Mouse (Mus musculus) heart, embryonic 10.5 days (tissue): Measurements from ENCODE around the gene Spocd1. TPM values are rescaled to one million over a fixed set of nuclear protein-coding genes. Genes with fewer than 3 reads are reported as not detected.
A peak's percentile ranks its signal among the peaks of the same experiment; 100 is the strongest.
"Not testable (repeated sequence)": the region's sequence is repeated elsewhere in the genome, so short reads cannot be mapped to it uniquely, and the experiment has no call there.

ENCODE experiments used
- DNase-seq: peaks from one replicate; pipeline ENCODE4 v3.0.0-alpha.2; 2017; ENCODE audit warnings: low spot score
- H3K27ac ChIP-seq: fragments of 300-500 bp; sonication (generic); 2 replicates; pipeline ENCODE4 v1.5.1; 2016; ENCODE audit warnings: mild to moderate bottlenecking
- H3K27me3 ChIP-seq: fragments of 300-500 bp; sonication (generic); 2 replicates; pipeline ENCODE4 v1.6.1; 2016; ENCODE audit warnings: mild to moderate bottlenecking; ENCODE audit not compliant: poor library complexity, insufficient read depth, severe bottlenecking
- H3K36me3 ChIP-seq: fragments of 300-500 bp; sonication (generic); 2 replicates; pipeline ENCODE4 v1.6.1; 2016; ENCODE audit warnings: mild to moderate bottlenecking, moderate library complexity
- H3K4me1 ChIP-seq: fragments of 300-500 bp; sonication (generic); 2 replicates; pipeline ENCODE4 v1.6.1; 2016; ENCODE audit warnings: mild to moderate bottlenecking
- H3K4me3 ChIP-seq: fragments of 300-500 bp; sonication (generic); 2 replicates; pipeline ENCODE4 v1.5.1; 2016; ENCODE audit warnings: mild to moderate bottlenecking, moderate library complexity
- H3K9me3 ChIP-seq: fragments of 300-500 bp; sonication (generic); 2 replicates; pipeline ENCODE4 v1.6.1; 2016; ENCODE audit warnings: mild to moderate bottlenecking, moderate library complexity
- WGBS: fragments of 180-500 bp; shearing (Covaris S2); methylation state at CpG from one replicate; pipeline ENCODE4 v1.1.7; 2016; 5-methylcytosine and 5-hydroxymethylcytosine counted together
- polyA plus RNA-seq: library from polyadenylated mRNA; unstranded; fragments of >200 nt; fragmentation: Nextera tagmentation; extraction: Ambion mirVana; gene quantifications from 2 replicates; pipeline ENCODE4 v1.2.1, GENCODE M21; 2016

The Spocd1 gene
- polyA plus RNA-seq = 0.46 and 0.59 TPM in 2 replicates

DNA sequence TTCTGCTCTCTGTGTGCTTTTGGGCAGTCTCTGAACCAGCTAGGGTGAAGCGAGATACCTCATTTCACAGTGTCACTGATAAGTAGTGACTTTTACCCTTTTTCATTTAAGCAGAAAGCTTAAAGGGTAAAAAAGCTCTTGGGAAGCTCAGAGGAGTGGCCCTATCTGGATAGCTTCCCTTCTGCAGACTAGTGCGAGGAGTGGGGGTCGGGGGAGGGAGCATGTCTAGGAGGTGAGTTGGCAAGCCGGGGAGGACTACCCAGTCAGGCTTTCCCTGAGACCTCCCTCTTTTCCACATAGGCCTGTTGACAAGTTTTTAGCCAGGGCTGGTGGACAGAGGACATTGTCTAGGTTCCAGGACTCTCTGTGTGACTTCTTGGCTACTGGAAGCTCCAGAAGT lies at the start of gene Spocd1:
Spocd1 (plus strand) TSS at position 301 of the 400 bp plus-strand sequence.
- Histone ChIP-seq H3K27me3 (no peaks in the 10 kb centered on the region), H3K9me3 (peaks cover 4% of the 10 kb centered on the region; the same call in 1 of the 2 replicates), H3K27ac (peak within 1 kb of the TSS; percentile 73), H3K36me3 (no peaks in the 10 kb centered on the region), H3K4me3 (peak within 1 kb of the TSS; percentile 45), H3K4me1 (peaks cover 42% of the 10 kb centered on the region)
- 18% methylated on average over 4 of the region's 4 CpGs for WGBS
- DNase-seq = no peak

DNA sequence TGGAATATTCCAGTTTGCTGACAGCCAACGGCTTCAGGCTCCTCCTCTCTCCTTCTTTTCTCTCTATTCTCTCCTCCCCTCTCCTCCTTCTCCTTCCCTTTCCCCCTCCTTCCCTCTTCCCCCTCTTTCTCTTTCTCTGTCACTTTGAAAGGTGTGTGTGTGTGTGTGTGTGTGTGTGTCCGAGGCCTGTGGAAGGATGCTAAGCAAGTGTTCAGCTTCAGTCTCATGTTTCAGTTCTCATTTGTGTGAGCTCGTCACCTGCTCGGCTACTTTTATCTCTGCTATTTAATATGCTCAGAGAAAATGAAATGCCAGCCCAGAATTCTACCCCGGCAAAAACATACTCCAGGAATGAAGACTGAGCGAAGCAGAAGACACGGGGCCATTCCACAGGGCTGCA lies 48.4 kb upstream of the Spocd1 start:
- H3K27me3 ChIP-seq = no peaks in the 10 kb centered on the region
- WGBS = 84% methylated on average over 7 of the region's 7 CpGs
- no peaks in the 10 kb centered on the region for H3K9me3 ChIP-seq
- DNase-seq = no peak
- peaks cover 59% of the 10 kb centered on the region for H3K4me1 ChIP-seq
- no peak overlapping the region for H3K4me3 ChIP-seq
- H3K36me3 ChIP-seq = no peaks in the 10 kb centered on the region
- no peak overlapping the region for H3K27ac ChIP-seq

DNA sequence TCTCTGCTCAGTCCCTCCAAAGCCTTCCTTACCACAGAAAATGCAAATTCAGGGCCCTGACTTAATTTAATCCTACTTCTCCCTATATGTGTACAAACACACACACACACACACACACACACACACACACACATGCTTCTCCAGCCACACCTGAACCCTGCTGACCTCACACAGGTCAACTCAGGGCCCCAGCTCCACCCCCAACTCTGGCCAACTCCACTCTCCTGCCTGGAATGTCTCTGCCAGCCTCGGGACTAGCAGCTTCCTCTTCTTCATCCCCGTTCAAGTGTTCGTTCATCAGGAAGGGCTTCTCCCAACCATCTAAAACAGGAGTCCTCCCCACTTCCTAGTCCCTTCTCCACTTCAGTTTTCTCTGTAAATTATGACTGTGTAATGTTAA lies 47.4 kb upstream of the Spocd1 start:
- no peaks in the 10 kb centered on the region for H3K36me3 ChIP-seq
- WGBS = 12% methylated on average over 3 of the region's 3 CpGs
- H3K27me3 ChIP-seq = no peaks in the 10 kb centered on the region
- no peak overlapping the region for H3K4me3 ChIP-seq
- peaks cover 52% of the 10 kb centered on the region for H3K4me1 ChIP-seq
- no peaks in the 10 kb centered on the region for H3K9me3 ChIP-seq
- DNase-seq = no peak
- H3K27ac ChIP-seq = peak overlapping the region; percentile 82

DNA sequence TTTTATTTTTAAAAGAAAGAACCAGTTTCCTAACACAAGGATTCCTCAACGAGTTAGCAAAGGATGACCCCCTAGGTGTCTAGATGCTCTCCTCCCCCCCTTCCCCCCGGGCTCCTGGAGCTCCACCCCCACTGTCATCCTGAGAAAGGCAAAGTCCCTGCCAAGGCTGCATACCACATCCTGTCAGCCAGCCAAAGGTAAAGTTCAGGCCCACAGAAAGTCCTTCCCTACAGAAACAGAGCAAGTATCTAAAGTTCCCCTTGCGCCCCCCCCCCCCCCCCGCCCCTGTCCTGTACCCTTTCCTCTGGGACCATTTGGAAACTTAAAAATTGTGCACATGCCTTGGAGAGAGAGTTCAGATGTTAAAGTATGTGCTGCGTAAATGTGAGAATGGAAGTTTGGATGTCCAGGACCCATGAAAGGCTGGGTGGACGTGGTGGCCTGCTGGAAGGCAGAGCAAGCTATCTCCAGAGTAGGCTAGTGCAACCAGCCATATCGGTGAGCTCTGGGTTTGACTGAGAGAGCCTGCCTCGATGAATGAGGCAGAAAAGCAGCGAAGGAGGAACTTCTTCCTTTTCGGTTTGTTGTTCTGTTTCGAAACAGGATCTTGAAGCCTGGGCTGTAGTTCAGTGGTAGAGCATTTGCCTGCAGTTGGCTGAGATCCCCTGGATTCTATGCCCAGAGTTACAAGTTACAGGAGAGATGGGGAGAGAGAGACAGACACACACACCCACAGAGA lies 46.3 kb upstream of the Spocd1 start:
- 26% methylated on average over 11 of the region's 11 CpGs for WGBS
- peak overlapping the region; percentile 22; the same call in 1 of the 2 replicates for H3K4me3 ChIP-seq
- no peak for DNase-seq
- H3K27ac ChIP-seq = peak overlapping the region; percentile 82
- no peaks in the 10 kb centered on the region for H3K27me3 ChIP-seq
- H3K36me3 ChIP-seq = no peaks in the 10 kb centered on the region
- H3K4me1 ChIP-seq = peaks cover 41% of the 10 kb centered on the region
- H3K9me3 ChIP-seq = no peaks in the 10 kb centered on the region

DNA sequence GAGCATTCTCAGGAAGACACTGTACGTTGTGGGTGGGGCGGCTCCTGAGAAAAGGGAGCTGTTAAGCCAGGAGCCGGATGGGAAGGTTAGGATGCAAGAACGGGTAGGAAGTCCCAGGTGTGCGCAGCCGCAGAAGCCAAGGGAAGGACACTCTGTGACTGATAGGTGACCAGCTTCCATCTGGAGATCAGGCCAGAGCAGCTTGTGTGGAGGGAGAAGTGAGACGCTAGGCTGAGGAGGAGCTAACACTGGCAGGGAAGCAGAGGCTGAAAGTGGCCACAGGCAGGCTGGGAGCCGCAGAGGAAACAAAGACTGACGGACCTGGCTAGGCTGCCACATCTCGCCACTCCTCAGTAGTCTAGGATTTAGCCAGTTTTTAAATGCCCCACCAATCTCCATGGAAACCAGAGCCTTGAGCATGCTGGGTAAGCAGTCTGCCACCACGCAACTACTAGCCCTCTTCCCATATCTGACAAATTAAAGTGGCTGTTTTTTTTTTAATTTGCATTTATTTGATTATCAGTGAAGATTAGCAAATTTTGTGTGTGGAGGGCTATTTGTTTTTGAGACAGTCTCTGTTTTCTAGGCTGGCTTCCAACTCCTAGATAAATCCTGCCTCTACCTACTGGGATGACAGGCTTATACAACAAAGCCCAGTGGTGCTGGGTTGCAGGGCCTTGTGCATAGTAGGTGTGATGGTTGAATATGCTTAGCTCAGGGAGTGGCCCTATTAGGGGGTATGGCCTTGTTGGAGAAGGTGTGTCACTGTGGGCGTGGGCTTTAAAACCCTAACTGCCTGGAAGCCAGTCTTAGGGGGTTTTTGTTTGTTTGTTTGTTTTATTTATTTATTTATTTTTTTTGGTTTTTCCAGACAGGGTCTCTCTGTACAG lies 44.8 kb upstream of the Spocd1 start:
- no peak overlapping the region for H3K4me3 ChIP-seq
- H3K4me1 ChIP-seq = peaks cover 36% of the 10 kb centered on the region
- WGBS = 77% methylated on average over 12 of the region's 12 CpGs
- H3K9me3 ChIP-seq = no peaks in the 10 kb centered on the region
- no peaks in the 10 kb centered on the region for H3K36me3 ChIP-seq
- no peak for DNase-seq
- H3K27ac ChIP-seq = no peak overlapping the region
- no peaks in the 10 kb centered on the region for H3K27me3 ChIP-seq

DNA sequence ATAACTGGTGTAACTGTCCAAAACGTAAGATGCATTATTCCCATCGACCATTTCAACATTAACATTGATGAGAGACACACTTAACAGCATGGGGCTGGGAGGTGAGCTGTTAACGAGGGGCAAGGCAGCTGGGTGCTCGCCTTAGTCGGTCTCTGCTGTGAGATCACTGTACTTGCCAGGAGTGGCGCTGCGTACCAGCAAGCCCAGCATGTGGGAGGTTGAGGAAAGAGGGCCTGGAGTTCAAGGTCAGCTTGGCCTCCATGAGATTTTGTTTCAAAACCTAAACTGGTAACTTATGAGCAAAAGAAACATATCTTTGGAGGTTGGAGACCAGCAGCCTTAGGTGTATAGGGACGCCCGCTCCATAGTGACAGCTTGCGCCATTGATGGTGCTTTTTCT lies 39.4 kb upstream of the Spocd1 start:
- 73% methylated on average over 10 of the region's 10 CpGs for WGBS
- Histone ChIP-seq H3K27me3 (no peaks in the 10 kb centered on the region), H3K4me3 (no peak overlapping the region), H3K27ac (no peak overlapping the region), H3K36me3 (no peaks in the 10 kb centered on the region), H3K4me1 (no peaks in the 10 kb centered on the region), H3K9me3 (no peaks in the 10 kb centered on the region)
- DNase-seq = no peak

DNA sequence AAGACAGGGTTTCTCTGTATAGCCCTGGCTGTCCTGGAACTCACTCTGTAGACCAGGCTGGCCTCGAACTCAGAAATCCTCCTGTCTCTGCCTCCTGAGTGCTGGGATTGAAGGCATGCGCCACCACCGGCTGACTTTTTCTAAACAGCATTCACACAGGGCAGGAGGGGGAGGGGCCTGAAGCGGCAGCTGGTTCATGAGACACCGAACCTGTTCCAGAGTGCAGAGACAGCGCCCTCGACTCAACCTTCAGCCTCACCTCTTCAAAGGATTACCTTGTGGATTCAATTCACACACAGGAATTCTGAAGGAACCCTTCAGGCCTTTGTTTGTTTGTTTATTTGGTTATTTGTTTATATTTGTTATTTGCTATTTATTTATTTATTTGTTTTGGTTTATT lies 39.0 kb upstream of the Spocd1 start:
- no peak overlapping the region for H3K4me3 ChIP-seq
- H3K9me3 ChIP-seq = no peaks in the 10 kb centered on the region
- no peak for DNase-seq
- no peaks in the 10 kb centered on the region for H3K4me1 ChIP-seq
- no peaks in the 10 kb centered on the region for H3K36me3 ChIP-seq
- H3K27me3 ChIP-seq = no peaks in the 10 kb centered on the region
- no peak overlapping the region for H3K27ac ChIP-seq
- WGBS = 85% methylated on average over 7 of the region's 7 CpGs

DNA sequence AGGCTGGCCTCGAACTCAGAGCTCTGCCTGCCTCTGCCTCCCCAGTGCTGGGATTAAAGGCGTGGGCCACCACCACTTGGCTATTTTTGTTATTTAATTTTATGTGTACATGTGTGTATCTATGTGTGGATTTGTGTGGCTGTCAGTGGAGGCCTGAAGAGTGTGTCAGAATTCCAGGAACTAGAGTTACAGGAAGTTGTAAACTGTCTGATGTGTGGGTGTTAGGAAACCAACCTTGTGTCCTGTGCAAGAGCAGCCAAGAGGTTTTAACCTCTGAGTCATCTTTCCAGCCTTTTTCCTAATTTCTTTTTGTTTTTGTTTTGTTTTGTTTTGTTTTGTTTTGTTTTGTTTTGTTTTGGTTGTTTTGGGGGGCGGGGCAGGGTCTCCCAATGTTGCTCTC lies 34.2 kb upstream of the Spocd1 start:
- Histone ChIP-seq H3K9me3 (no peaks in the 10 kb centered on the region), H3K27ac (no peak overlapping the region), H3K36me3 (no peaks in the 10 kb centered on the region), H3K27me3 (no peaks in the 10 kb centered on the region), H3K4me3 (no peak overlapping the region), H3K4me1 (no peaks in the 10 kb centered on the region)
- no peak for DNase-seq
- 95% methylated on average over 3 of the region's 3 CpGs for WGBS

DNA sequence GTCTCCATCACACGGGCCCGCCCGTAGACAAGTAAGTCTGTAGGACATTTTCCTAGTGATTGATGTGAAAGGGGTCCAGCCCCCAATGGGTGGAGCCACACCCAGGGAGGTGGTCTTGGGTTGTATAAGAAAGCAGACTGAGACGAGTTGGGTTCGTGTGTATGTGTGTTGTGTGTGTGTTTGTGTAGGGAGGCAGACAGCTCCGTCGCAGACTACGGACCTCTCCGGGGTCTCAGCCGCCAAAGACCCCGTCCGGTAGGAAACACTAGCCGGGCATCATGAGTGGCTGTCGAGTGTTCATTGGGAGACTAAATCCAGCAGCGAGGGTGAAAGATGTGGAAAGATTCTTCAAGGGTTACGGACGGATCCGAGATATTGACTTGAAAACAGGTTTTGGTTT lies 30.2 kb upstream of the Spocd1 start:
- DNase-seq, H3K27ac ChIP-seq, H3K27me3 ChIP-seq, H3K4me3 ChIP-seq, H3K36me3 ChIP-seq, H3K9me3 ChIP-seq: not testable (repeated sequence)
- WGBS = 92% methylated on average over 18 of the region's 18 CpGs
- peaks cover 21% of the 10 kb centered on the region for H3K4me1 ChIP-seq

DNA sequence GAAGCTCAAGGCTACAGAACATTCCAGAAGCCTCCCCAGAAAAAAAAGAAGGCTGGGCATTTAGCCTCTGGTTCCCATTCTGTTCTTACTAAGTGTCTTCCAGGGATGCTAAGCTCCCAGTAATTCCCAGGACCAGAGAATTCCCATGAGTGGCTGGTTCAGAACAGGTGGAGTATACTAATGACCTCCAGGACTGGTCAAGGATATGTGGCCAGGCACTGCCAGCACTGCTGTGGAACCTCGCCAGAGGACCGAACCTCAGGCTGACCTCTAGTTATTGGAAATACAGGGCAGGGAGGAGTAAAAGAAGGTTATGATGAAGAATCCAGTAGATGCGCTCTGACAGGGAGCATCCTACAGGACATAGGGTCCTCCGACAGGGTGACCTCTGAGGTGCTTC lies 26.7 kb upstream of the Spocd1 start:
- H3K9me3 ChIP-seq = no peaks in the 10 kb centered on the region
- no peak for DNase-seq
- H3K4me1 ChIP-seq = peaks cover 43% of the 10 kb centered on the region
- H3K27ac ChIP-seq = peak overlapping the region; percentile 62; the same call in 1 of the 2 replicates
- WGBS = 78% methylated on average over 4 of the region's 4 CpGs
- no peaks in the 10 kb centered on the region for H3K27me3 ChIP-seq
- no peak overlapping the region for H3K4me3 ChIP-seq
- H3K36me3 ChIP-seq = no peaks in the 10 kb centered on the region

DNA sequence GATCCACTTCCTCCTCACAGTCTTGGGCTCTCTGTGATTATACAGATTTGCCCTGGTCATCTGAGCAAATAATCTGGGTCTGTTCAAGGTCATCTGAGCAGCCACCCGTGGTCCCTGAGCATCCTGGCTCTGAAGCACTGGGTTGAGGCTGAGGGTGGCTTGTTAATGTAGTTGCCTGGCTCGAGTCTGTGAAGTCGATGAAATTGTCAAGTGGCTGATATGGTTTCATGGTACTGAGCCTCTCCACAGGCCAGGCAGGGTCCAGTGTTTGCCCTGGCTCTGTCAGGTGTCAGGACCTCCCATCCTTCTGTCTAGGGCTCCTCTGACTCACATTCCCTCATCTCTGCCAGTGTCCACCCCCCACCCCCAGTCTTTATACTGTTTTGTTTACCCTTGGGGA lies 25.5 kb upstream of the Spocd1 start:
- H3K27ac ChIP-seq = peak overlapping the region; percentile 62; the same call in 1 of the 2 replicates

DNA sequence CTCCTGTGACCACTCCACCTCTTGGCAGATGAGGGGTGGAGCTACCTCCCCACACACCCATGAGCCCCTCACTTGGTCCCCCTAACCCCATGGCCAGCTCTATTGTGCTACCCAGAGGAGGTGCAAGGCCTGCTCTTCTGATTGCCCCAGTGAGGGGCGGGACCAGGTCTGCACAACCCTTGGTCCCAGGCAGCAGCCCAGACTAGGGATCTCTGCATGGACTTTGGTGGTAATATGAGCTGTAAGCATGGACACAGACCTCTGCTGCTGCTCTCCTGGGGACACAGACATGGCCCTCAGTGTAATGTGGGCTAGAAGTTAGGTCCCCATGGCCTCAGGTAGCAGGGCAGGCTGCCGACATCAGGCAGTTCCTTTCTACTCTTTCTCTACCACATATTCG lies 24.0 kb upstream of the Spocd1 start:
- 76% methylated on average over 3 of the region's 3 CpGs for WGBS
- peak overlapping the region; percentile 80 for H3K27ac ChIP-seq
- H3K36me3 ChIP-seq = no peaks in the 10 kb centered on the region
- no peak for DNase-seq
- H3K4me3 ChIP-seq = no peak overlapping the region
- peaks cover 51% of the 10 kb centered on the region for H3K4me1 ChIP-seq
- no peaks in the 10 kb centered on the region for H3K27me3 ChIP-seq
- no peaks in the 10 kb centered on the region for H3K9me3 ChIP-seq

More for the DNA sequence above, 25.5 kb upstream of the Spocd1 start:
- Histone ChIP-seq H3K4me3 (no peak overlapping the region), H3K36me3 (no peaks in the 10 kb centered on the region), H3K27me3 (no peaks in the 10 kb centered on the region), H3K4me1 (peaks cover 43% of the 10 kb centered on the region), H3K9me3 (no peaks in the 10 kb centered on the region)
- 30% methylated on average over 3 of the region's 3 CpGs for WGBS
- no peak for DNase-seq

DNA sequence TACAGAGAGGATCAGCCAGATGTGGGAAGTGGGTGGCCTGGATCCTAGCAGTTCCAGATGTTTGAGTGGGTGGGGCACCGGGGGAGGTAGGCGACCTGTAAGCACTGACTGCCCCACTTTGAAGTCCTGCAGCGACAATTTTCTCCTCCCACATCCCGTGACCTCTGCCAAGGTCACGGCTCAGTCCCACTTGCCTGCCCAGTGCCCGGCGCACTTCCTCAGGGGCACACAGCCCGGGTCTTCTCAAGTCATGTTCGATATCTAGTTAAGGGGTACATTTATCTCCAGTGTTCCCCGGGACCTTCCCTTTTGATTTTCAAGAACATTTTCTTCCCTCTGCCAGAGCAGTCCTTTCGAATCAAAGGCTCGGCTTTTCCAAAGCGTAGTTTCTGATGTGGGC lies 23.0 kb upstream of the Spocd1 start:
- Histone ChIP-seq H3K9me3 (no peaks in the 10 kb centered on the region), H3K36me3 (no peaks in the 10 kb centered on the region), H3K4me1 (peaks cover 55% of the 10 kb centered on the region), H3K27ac (peak overlapping the region; percentile 80), H3K27me3 (no peaks in the 10 kb centered on the region), H3K4me3 (no peak overlapping the region)
- 66% methylated on average over 13 of the region's 13 CpGs for WGBS
- DNase-seq = no peak
